Mouse (Mus musculus) hindbrain, embryonic 16.5 days (tissue): ENCODE measurements at regions not wholly inside any gene's neighbourhood (a gene's known extent, or its start where the extent isn't known, plus 50 kb on each side); places are given as distances from the start of the nearest gene placed in this dataset.

Source experiments
- ATAC-seq: fragments of 200-750 bp; cut with Nextera tagmentation; 2 replicates; pipeline ENCODE4 v1.8.0; 2017; ENCODE audit warnings: moderate TSS enrichment, moderate library complexity
- H3K27ac ChIP-seq: fragments of 300-500 bp; sonication (generic); 2 replicates; pipeline ENCODE4 v1.5.1; 2014; ENCODE audit warnings: low read depth, mild to moderate bottlenecking, control low read depth, low read length, moderate library complexity
- H3K27me3 ChIP-seq: fragments of 300-500 bp; sonication (generic); replicated peaks from 2 replicates; pipeline ENCODE4 v1.6.1; 2014; ENCODE audit warnings: low read length; ENCODE audit not compliant: control insufficient read depth, insufficient read depth
- H3K36me3 ChIP-seq: fragments of 300-500 bp; sonication (generic); 2 replicates; pipeline ENCODE4 v1.6.1; 2014; ENCODE audit warnings: mild to moderate bottlenecking, low read length, moderate library complexity, mixed read lengths; ENCODE audit not compliant: control insufficient read depth, insufficient read depth
- H3K4me1 ChIP-seq: fragments of 300-500 bp; sonication (generic); 2 replicates; pipeline ENCODE4 v1.6.1; 2014; ENCODE audit warnings: low read depth, low read length; ENCODE audit not compliant: control insufficient read depth, insufficient read depth
- H3K4me2 ChIP-seq: fragments of 300-500 bp; sonication (generic); 2 replicates; pipeline ENCODE4 v1.6.1; 2014; ENCODE audit warnings: mild to moderate bottlenecking, low read length, control low read depth, moderate library complexity
- H3K4me3 ChIP-seq: fragments of 300-500 bp; sonication (generic); 2 replicates; pipeline ENCODE4 v1.5.1; 2014; ENCODE audit warnings: mild to moderate bottlenecking, low read length, control low read depth, moderate library complexity
- H3K9ac ChIP-seq: fragments of 300-500 bp; sonication (generic); 2 replicates; pipeline ENCODE4 v1.6.1; 2014; ENCODE audit warnings: low read depth, mild to moderate bottlenecking, control low read depth, low read length, moderate library complexity
- H3K9me3 ChIP-seq: fragments of 300-500 bp; sonication (generic); 2 replicates; pipeline ENCODE4 v1.6.1; 2014; ENCODE audit warnings: mild to moderate bottlenecking, low read length, moderate library complexity; ENCODE audit not compliant: control insufficient read depth
- WGBS: fragments of 180-500 bp; shearing (Covaris S2); extraction: QIAGEN DNeasy Blood & Tissue Kit; methylation state at CpG from one replicate; pipeline ENCODE4 v1.1.7; 2014; 5-methylcytosine and 5-hydroxymethylcytosine counted together

DNA sequence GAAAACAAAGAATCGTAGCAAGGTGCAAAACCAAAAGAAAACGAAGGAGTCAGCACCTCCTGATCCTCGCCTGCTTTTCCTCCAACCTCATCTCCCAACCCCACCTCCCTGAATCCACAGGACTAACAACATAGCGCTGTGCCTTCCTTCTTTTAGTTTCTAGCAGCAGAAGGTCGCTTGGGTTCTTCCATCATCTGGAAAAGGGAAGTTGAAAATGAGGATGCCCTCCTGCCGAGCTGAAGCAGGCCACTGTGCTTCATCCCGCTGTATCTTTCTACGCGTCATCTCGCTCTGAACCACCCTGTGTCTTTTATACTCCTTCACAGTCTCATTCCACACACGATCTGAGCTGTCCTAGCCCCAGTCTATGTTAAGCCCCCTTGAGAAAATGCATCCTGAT, 322.1 kb downstream of the Kctd12 start:
- Histone ChIP-seq H3K9ac (no peak overlapping the region), H3K9me3 (no peaks in the 10 kb centered on the region), H3K36me3 (no peaks in the 10 kb centered on the region), H3K27ac (no peak overlapping the region), H3K4me1 (no peaks in the 10 kb centered on the region), H3K27me3 (no peaks in the 10 kb centered on the region), H3K4me2 (no peak overlapping the region), H3K4me3 (no peak overlapping the region)
- WGBS: 80% methylated on average over 11 of the region's 11 CpGs
- no peak for ATAC-seq

DNA sequence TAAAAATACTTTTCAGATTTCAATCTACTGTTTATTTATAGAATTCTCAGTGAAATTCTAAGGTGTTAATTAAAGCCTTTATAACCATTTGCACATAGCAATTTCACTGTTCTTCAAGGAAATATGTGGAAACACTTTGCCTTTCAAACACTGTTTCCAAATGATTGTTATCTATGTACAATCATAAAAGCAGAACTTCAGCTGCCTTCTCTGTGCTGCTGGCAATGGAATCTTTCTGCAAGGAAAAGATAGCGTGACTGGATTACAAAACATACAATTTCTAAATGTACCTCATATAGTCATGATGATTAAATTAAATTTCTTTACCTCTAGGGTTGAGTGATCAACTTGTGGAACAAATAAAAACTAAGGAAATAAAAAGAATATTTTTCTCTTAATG, 326.2 kb downstream of the Kctd12 start:
- Histone ChIP-seq H3K4me2 (no peak overlapping the region), H3K27me3 (no peaks in the 10 kb centered on the region), H3K9ac (no peak overlapping the region), H3K9me3 (no peaks in the 10 kb centered on the region; the same call in 1 of the 2 replicates), H3K27ac (no peak overlapping the region), H3K36me3 (no peaks in the 10 kb centered on the region), H3K4me3 (no peak overlapping the region), H3K4me1 (no peaks in the 10 kb centered on the region)
- ATAC-seq: no peak
- 83% methylated on average over 1 of the region's 1 CpGs for WGBS

DNA sequence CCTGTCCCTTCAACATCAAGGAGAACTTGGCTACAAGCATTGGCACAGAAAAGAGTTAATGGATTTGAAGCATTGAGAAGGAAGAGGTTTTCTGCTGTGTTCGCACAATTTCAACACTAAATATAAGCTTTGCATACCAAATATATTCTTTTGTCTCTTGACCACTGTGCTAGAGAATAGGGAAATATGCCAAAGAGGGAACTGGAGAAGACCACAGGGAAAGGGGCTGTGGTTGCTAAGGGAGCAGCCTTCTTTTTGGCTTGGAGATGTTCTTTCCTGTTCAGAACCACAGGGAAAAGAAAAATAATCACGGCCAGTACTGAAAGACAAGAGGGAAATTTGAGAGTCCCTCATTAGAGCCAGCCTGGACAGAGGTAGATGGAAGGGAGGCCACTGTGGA, 352.8 kb downstream of the Kctd12 start:
- no peaks in the 10 kb centered on the region for H3K27me3 ChIP-seq

DNA sequence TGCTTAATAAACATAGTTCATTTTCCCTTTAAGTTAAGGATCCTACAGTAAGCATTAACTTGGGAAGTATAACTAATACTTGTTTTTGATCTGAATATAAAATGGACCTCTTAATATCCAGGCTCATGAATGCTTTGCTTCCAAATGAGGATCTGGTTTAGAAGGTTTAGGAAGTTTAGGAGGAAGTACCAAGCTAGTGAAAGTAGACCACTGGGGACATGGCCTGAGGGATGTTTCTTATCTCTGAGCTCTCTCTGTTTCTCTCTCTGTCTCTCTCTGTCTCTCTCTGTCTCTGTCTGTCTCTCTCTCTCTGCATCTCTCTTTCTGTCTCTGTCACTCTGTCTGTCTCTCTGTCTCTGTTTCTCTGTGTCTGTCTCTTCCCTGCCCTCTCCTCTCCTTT, 360.9 kb downstream of the Kctd12 start:
- Histone ChIP-seq H3K9ac (no peak overlapping the region), H3K4me3 (no peak overlapping the region), H3K27me3 (no peaks in the 10 kb centered on the region), H3K36me3 (no peaks in the 10 kb centered on the region), H3K9me3 (no peaks in the 10 kb centered on the region), H3K27ac (no peak overlapping the region), H3K4me2 (no peak overlapping the region), H3K4me1 (no peaks in the 10 kb centered on the region)
- no peak for ATAC-seq

More for the DNA sequence above, 352.8 kb downstream of the Kctd12 start:
- peak; percentile 93 for ATAC-seq
- no peak overlapping the region for H3K9ac ChIP-seq
- no peak overlapping the region for H3K27ac ChIP-seq
- WGBS: 56% methylated on average over 2 of the region's 2 CpGs
- no peaks in the 10 kb centered on the region for H3K4me1 ChIP-seq
- no peak overlapping the region for H3K4me3 ChIP-seq
- no peak overlapping the region for H3K4me2 ChIP-seq
- no peaks in the 10 kb centered on the region for H3K9me3 ChIP-seq
- H3K36me3 ChIP-seq: no peaks in the 10 kb centered on the region

DNA sequence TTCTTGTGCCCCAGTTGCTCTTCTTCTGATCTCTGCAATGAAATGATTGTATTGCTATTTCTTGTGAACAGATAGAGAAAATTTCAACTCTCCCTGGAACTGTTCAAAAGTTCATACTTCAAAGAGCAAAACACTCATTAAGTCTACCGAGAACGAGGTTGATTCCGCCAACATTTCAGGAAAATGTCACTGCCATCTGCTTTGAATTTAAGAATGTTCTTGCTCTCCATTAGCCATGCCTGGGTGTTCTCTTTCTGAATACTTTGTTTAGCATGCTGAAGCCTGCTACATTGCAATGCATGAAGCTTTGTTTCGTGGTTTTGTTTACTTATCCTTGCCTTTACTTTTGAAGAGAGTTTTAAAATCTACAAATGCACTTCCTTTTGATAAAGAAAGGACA, 363.4 kb downstream of the Kctd12 start:
- no peaks in the 10 kb centered on the region for H3K4me1 ChIP-seq
- no peak overlapping the region for H3K4me3 ChIP-seq
- no peak overlapping the region for H3K4me2 ChIP-seq
- no peak overlapping the region for H3K27ac ChIP-seq
- no peaks in the 10 kb centered on the region for H3K9me3 ChIP-seq
- no peak for ATAC-seq
- 56% methylated on average over 4 of the region's 4 CpGs for WGBS
- H3K36me3 ChIP-seq: no peaks in the 10 kb centered on the region
- no peak overlapping the region for H3K9ac ChIP-seq
- H3K27me3 ChIP-seq: no peaks in the 10 kb centered on the region

DNA sequence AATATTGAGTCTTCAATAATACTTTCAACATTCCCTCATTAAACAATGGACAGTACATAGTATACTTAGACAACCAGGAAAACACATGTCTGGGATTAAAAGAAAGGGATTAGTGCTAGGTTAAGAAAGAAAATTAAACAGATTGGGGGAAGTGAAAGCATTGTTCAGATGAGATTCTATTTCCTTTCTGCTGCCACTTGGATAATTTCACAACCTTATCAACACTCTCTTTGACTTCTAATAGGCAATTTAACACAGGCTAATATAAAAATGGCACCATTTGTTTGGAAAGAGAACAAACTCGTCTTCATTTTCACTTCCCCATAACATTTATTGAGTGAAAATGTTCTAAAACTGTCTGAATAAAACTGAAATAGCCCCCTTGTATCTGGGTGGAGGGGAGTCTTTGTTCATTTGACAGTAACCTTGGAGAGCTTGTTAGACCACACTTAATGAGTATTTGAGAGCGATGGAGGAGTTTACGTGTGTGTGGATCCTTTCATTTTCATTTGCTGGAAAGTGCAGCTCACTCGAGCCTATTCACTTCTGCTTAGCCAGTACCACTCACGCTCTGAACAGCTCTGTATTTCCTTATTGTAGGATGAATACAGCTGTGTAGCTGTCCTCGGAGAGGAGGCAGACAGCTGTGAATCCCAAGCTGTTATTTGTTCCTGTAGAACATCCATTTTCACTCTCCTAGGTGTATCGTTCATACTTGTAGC, 366.7 kb downstream of the Kctd12 start:
- peak; percentile 60 for ATAC-seq
- Histone ChIP-seq H3K27me3 (no peaks in the 10 kb centered on the region), H3K4me1 (no peaks in the 10 kb centered on the region), H3K27ac (no peak overlapping the region), H3K36me3 (no peaks in the 10 kb centered on the region), H3K9me3 (no peaks in the 10 kb centered on the region), H3K4me2 (no peak overlapping the region), H3K9ac (no peak overlapping the region), H3K4me3 (no peak overlapping the region)
- 40% methylated on average over 7 of the region's 7 CpGs for WGBS

DNA sequence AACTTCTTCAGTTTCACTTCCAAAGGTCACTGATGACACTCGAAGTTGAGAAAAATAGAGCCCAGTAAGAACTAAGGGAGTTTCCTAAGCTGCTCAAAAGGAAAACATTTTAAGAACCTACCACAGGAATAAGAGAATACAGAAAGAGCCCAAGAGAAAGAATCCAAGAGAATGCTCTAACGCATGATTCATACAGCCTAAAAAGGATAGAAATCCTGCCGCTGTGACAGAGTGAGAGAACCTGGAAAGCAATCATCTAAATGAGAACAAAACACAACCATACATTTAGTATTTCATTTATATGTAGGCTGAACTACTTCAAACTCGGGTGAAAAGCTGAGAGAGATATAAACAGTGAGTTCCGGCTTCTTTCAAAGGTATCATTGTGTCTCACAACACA, 376.4 kb downstream of the Kctd12 start:
- H3K4me2 ChIP-seq: no peak overlapping the region
- H3K27me3 ChIP-seq: no peaks in the 10 kb centered on the region
- H3K9me3 ChIP-seq: no peaks in the 10 kb centered on the region
- H3K36me3 ChIP-seq: no peaks in the 10 kb centered on the region
- no peak overlapping the region for H3K9ac ChIP-seq
- WGBS: 89% methylated on average over 5 of the region's 5 CpGs
- no peak for ATAC-seq
- no peak overlapping the region for H3K4me3 ChIP-seq
- no peaks in the 10 kb centered on the region for H3K4me1 ChIP-seq
- H3K27ac ChIP-seq: no peak overlapping the region

DNA sequence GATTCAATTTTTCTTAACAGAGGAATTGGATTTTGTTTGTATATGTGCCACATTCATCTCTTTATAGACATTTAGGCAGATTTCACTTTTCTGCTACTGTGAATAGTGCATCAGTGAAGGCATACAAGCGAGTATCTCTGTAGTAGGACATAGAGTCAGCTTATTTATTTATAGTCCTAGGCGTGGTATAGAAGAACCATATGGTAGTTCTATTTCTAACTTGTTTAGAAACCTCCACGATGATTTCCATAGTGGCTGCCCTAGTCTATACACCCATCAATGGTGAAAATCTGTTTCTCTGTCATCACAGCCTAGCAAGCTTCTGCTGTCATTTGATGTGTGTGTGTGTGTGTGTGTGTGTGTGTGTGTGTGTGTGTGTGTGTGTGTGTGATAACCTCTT, 387.6 kb downstream of the Kctd12 start:
- Histone ChIP-seq H3K36me3 (no peaks in the 10 kb centered on the region), H3K9me3 (no peaks in the 10 kb centered on the region), H3K4me3 (no peak overlapping the region), H3K27ac (no peak overlapping the region), H3K27me3 (no peaks in the 10 kb centered on the region), H3K4me2 (no peak overlapping the region), H3K4me1 (no peaks in the 10 kb centered on the region), H3K9ac (no peak overlapping the region)
- WGBS: 88% methylated on average over 3 of the region's 3 CpGs
- no peak for ATAC-seq

DNA sequence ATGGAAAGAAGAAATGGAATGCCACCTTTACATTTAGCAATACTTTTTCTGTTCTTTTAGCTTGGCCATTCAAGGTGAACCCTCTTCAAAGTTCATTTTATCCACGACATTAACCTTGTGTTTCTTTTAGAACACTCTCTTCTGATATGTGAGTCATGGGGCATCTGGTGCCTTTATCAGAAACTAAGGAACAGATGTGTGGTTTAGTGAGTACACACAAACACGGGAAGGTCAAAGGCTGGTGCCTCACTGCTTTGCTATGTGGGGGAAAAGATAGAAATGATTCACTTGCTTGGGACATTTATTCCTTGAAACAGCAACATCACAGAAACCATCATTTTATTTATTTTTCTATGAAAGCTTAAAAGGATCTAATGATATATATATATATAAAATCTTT, 428.7 kb downstream of the Kctd12 start:
- Histone ChIP-seq H3K4me3 (no peak overlapping the region), H3K27ac (no peak overlapping the region), H3K4me2 (no peak overlapping the region), H3K36me3 (no peaks in the 10 kb centered on the region), H3K4me1 (no peaks in the 10 kb centered on the region), H3K9me3 (no peaks in the 10 kb centered on the region), H3K27me3 (no peaks in the 10 kb centered on the region), H3K9ac (no peak overlapping the region)
- no peak for ATAC-seq
- WGBS: 77% methylated on average over 2 of the region's 2 CpGs

DNA sequence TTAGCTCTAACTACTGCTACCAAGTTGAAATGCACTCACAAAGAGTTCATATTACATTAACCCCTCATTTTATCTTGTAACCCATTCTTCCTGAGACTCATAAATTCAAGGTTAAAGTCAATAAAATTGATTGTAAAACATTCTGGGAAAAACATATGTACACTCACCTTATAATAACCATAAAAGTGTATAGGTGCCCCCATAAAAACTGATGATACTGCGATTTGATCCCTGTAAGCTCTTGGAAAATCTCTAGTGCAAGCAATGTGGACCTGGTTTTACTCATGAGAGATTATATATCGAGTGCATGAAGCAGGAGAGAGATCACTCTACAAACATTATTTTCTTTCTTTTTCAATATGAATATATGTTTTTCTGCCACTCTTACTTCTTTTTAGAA, 429.8 kb downstream of the Kctd12 start:
- no peak overlapping the region for H3K9ac ChIP-seq
- H3K4me3 ChIP-seq: no peak overlapping the region
- H3K27me3 ChIP-seq: no peaks in the 10 kb centered on the region
- no peaks in the 10 kb centered on the region for H3K36me3 ChIP-seq
- H3K9me3 ChIP-seq: no peaks in the 10 kb centered on the region
- WGBS: 96% methylated on average over 2 of the region's 2 CpGs
- no peaks in the 10 kb centered on the region for H3K4me1 ChIP-seq
- H3K27ac ChIP-seq: no peak overlapping the region
- H3K4me2 ChIP-seq: no peak overlapping the region
- no peak for ATAC-seq
